Mouse (Mus musculus) gastrocnemius, adult 18-20 months (tissue): ENCODE data around the gene Kcnh4. TPM values are rescaled to one million over a fixed set of nuclear protein-coding genes. Genes with fewer than 3 reads are reported as not detected.

Experiments used
- DNase-seq: peaks from one replicate; pipeline ENCODE4 v3.0.0; 2021; ENCODE audit warnings: low spot score
- total RNA-seq, 2 experiments: library from RNA; stranded (reverse); gene quantifications; 2 replicates each; pipeline ENCODE4 v1.2.3; 2021

Gene Kcnh4
- total RNA-seq, 2 experiments from 2014 or later, result not detected

DNA sequence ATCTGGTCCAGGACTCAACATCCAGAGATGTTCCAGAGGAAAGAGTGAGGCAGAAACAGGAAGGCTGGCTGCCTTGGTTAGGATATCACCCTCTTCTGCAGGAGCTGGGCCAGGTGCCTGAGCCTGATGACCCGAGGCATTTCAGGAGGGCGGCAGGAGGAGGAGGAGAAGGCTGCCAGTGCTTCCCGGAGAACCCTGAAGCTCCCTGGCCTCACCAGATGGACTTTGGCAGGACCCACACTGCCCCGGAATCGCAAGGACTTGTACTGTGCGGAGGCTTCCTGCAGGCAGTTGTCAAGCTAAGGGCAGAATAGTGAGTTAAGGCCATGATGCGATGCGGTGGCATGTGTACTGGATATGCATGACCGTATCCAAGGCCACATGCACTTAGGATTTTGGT lies 7.0 kb upstream of the Kcnh4 start:
- no peak for DNase-seq

DNA sequence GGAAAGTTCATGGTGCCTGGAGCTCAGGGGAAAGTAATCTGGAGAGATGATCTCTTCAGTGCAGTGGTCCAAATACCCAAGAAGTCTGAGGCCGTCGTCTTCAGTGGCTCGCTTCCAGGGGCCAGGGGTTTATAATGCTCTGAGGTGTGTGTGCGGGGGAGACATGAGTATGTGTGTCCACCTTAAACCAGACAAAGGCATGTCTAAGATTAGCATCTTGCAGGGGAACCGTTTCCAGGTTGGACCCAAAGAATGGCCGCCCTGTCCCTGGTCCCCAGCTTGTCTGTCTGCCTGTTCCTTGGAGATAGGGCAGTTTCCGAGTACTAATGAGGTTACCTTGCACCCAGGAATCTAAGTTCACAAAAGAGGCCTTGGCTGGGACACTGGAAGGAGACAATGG lies 3.1 kb upstream of the Kcnh4 start, which contains the start of gene Hcrt:
Gene Hcrt, minus strand, starts transcription at position 101 of the 400 bp plus-strand sequence.
- DNase-seq, result no peak

DNA sequence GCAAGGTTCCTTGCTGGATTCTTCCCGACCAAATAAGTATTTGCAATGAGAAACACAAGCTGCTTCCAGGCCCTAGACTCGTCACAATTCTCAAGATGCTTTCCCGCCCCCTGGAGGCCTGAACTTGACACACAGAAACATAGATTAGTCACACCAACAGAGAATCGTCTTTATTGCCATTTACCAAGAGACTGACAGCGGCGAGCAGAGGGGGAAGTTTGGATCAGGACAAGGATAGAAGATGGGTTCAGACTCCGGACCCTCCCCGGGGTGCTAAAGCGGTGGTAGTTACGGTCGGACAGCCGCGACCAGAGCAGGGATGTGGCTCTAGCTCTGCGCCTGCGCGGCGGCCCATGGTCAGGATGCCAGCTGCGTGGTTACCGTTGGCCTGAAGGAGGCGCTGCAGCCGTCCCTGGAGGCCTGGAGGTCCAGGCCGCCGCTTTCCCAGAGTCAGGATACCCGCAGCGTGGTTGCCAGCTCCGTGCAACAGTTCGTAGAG lies 1.9 kb upstream of the Kcnh4 start:
- DNase-seq, result peak; percentile 91

DNA sequence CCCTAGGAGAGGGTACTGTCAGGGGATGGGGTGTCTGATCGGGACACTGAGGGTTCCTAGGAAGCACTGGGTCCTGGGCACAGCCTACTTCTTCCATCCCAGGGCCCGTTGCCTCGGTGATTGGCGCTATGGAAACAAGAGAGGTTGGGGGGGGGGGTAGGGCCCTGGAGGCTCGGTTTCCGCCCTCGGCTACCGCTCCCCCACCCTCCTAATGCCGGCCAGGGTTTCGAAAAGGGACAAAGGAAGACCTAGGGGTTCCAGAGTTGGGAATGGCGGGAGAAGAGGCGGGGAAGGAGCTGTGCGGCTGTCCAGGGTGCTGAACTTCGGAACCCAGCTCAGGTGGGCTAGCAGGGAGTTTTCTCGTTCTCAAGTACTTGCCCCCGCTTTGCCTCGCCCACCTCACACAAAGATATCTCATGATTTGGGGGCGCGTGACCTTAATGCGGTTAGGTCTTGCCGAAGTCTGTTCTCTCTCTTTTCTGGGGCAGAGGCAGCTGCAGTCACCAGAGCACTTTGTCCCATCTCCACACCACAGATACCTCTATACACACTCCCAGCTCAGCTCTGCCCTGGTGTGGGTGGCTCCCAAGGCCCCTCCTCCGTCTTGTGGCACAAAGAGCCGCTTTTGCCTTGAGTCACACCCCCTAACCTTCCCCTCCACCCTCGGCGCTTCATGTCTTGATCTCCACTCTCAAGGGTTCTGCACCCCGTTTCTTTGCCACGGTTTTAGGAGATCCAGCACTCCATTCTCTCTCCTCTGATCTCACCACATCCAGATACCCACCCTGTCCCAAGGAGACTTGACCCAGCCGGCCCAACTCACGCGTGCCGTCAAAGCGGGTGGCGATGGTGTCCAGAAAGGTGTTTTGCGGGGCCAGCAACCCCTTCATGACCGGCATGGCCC lies 783 bp downstream of the Kcnh4 start:
- no peak for DNase-seq

DNA sequence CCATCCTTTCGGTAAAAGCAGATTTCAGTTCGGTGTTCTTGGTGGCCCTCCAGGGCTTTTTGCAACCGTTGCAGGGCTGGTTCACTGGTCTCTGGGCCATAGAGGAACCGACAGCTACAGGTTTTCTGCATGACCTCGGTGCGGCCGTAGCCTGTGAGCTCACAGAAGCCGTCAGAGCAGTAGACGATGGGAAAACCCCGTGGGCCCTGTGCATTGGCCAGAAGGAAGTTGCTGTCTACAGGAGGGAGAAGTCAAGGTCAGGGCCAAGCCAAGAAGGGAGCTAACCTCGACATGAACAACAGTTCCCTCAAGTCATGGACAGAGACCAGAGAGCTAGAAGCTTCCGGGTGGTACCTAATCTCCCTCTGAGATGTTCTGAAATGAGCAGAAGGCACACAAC lies 2.2 kb downstream of the Kcnh4 start:
- DNase-seq, result no peak

DNA sequence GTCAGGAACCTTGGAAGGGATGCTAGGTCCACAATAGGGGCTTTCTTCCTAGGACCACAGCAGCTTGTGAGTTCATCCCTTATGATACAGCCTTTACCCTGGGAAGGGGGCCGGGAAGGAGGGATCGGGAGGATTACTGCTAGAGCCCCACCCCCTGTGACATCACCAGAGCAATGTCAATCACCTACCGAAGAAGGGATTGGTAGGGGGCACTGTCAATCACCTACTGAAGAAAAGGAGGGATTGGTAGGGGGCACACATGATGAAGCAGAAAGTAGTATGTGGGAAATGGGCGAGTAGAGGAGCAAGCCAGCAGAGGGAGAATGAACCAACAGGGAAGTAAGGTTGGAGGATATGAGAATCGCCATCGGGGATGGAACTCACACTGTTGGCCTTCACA lies 3.3 kb downstream of the Kcnh4 start:
- DNase-seq, result no peak

DNA sequence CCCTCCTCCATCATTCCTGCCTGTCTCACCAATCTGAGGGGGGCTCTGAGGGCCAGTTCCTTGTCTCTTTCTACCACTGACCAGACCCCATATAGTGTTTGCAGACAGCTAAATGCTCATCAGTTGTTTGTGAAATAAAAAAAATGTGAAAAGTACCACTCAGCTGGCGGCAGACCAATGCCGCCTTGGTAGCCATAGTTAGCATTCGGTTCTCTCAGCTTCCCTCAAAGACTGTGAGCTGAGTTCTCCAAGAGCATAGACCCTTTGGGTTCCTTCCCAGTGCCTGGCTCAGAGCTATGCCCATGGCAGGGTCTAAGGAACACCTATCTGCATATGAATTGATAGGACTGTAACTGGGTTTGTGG lies 5.1 kb downstream of the Kcnh4 start:
- DNase-seq, result no peak

DNA sequence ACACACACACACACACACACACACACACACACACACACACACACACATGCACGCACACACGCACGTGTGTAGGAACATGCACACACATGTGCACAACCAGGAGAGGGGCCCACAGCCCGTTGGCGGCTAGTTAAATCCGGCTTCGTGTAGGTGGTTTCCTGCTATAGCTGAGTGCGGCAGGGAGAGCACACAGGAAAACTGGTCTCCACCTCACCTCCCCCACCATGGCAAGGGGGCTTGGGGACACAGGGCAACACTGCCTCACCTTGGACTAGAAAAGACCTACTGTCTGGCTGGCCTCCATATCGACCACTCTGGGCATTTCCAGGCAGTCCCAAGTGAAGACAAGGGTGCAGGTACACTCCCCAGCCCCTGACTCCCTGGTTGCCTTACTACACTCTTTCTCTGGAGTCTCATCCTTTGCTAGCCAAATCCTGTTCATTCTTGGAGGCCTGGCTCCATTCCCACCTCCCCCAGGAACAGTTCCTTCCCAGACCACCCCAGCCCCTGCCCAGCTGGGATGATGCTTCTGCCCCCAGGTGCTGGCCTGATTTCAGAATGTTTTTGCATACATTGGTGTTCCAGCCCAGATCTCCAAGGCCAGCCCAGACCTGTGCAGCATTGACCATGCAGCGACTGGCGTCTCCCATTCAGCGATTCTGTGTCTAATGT lies 5.6 kb downstream of the Kcnh4 start:
- DNase-seq, result no peak

DNA sequence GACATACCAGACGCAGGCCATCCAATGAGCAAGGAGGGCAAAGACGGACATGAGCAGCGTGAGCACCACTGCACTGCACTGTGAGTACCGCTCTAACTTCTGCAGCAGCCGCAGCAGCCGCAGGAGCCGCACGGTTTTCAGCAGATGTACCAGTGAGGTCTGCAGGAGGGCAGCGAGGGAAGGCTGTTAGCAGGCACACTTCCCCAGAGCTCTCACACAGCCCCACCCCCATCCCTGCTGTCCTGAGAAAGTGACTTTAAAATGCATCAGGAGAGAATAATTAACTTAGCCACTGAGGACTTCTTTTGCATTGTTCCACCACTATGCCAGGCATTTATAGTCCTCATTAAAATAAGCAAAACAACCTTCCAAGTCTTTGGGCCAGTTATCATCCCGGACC lies 7.4 kb downstream of the Kcnh4 start:
- DNase-seq, result no peak

DNA sequence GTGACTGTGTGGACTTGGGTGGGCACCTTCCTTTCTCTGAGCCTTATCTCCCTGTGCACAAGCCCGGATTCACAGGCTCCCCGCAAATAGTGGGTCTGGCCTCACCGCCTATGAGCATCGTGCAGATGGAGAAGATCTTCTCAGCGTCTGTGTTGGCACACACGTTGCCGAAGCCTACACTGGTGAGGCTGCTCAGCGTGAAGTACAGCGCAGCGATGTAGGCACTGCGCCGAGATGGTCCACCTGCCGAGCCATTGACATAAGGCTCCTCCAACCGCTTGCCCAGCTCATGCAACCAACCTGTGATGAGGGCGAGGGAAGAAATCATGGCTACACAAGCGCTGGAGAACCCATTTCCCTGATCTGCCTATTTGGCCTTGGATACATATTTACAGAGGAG lies 9.6 kb downstream of the Kcnh4 start:
- DNase-seq, result no peak

DNA sequence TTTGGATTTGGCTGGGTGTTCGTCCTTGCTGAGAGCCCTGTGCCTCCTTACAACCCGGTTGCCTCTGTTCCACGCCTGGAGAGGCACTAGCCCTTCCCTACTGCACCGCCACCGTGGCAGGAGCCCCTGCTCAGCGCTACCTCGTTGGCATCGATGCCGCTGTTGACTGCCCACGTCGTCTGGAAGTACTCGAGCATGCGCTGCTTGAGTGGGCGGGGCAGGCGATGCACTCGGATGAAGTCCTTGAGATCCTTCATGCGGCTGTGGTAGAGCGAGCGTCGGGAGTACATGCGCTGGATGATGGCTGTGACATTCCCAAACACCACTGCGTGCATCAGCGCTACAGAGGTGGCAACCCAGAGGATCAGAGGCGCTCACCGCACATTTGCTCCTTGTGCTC lies 10.3 kb downstream of the Kcnh4 start:
- DNase-seq, result no peak

DNA sequence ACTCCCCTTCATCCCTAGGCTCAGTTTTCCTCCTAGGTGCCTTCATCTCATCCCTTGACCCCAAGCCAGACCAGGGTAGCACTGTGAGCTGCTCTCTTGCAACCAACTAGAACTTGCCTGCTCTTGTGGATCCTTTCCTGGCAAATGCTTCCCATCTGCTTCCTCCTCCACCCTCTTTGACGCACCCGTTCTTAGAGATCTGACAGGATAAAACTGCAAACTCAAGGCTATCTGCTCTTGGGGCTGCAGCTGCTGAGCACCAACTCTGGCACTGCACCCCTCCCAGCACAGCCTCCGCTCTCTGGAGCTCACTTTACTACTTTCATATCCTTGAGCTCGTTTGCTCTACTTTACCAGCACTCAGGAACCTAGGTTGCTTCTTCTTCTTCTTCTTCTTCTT lies 11.1 kb downstream of the Kcnh4 start:
- DNase-seq, result no peak

DNA sequence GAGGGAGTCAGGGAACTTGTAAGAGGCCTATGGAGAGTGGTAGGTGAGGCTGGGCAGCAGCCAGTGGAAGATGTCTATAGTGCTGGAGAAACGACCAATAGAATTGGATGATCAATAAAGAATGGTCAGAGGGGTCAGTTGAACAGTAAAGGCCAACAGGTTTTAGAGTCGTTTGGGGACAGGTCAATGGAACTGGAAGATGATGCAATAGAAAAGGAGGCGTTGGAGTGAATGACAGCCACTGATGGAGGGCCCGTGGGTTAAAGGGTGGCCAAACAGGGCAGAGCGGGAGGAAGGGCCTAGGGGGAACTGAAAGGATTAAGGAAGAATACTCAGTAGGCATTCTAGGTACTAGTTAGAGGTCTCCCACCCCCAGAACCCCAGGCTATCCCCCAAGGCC lies 12.6 kb downstream of the Kcnh4 start:
- no peak for DNase-seq

DNA sequence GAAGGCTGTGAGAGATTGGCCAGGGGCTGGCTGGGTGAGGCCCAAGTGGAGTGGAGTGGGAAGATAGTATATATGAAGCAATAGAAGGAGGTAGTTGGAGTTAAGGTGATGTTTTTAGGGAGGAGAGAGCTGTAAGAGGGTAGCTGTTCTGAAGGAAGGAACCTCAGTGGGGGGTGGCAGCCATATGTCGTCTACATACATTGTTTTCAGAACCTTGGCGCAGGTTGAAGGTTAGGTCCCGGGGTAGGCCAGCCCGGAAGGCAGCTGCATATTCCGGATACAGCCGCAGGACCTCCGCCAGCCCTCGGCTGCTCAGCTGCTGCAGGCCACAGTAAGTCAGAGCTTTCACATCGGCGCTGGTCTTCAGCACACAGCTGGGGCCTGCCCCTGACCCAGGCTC lies 13.2 kb downstream of the Kcnh4 start:
- no peak for DNase-seq

DNA sequence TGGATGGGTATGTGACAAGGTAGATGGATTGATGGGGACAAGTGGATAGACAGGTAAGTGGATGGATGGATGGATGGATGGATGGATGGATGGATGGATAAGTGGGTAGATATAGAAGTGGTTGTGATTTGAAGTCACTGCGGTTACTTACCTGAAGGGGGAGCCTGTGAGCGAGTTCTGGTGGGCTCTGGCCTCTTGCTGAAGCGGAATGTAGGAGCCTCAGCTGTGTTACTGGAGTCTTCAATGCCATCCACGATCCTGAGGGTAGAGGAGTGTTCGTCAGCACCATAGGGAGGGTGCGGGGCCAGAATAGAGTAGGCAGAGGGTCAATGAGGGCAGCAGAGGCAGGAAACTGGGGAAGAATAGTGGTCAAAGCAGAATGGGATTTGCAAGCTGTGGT lies 14.7 kb downstream of the Kcnh4 start:
- peak; percentile 48 for DNase-seq

DNA sequence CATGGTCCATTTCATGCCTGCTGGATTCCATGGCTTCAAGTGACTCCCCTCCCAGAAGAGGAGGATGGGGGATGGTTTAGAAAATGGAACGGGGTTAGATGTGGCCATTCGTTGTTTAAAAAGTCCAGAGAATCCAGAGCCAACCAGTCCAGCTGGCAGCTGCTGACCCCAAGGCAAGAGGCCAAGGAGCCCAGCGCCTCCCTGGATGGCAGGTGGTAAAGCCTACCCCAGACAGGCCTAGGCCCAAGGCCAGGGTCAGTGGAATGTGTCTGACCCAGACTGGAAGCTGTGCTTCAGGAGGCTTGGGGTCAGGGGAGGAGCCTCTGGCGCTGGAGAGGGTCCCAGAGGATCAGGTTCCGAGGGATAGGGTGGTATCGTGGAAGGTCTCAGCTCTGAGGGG lies 18.4 kb downstream of the Kcnh4 start:
- DNase-seq, result peak; percentile 63

DNA sequence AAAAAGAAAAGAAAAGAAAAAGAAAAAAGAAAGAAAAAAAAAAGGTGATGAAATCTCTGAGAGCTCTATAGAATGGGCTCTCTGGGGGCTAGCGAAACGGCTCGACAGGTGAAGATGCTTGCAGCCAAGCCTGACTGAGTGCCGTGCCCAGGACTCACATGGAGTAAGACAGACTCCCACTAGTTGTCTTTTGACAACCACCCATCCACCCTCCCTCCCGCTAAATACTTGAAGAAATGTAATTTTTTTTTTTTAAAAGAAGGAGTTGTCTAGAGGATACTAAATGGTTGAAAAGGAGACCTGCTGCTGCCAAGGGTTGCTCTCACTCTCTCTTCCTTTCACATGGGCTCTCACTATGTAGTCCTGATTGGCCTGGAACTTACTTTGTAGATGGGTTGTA lies 21.0 kb downstream of the Kcnh4 start:
- no peak for DNase-seq

DNA sequence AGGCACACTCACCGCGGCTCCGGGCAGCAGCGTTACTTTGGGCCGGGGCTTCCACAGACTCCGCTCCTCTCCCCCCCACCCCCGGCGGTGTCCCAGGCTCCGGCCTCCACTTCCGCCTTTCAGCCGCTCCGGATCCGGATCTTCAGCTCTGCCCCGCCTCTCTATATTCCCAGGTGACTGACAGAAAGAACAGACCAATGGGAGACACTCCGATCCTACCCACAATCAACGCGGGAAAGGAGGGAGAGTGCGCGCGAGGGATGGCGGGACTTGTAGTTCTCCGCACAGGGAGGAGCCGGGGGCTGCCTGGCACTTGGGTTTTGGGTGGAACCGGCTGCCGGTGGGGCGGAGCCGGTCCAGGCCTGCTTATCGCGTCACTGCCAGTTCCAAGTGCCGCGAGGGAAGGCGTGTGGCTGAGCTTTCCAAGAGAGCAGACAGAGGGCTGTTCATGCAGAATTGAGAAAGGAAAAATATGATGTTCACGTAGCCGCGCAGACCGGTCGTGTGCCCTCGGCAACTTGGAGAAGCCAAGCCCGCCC lies 21.6 kb downstream of the Kcnh4 start, which contains the start of gene Rab5c:
Gene Rab5c, minus strand, starts transcription at position 150 of the 539 bp plus-strand sequence.
- peak; percentile 99 for DNase-seq

DNA sequence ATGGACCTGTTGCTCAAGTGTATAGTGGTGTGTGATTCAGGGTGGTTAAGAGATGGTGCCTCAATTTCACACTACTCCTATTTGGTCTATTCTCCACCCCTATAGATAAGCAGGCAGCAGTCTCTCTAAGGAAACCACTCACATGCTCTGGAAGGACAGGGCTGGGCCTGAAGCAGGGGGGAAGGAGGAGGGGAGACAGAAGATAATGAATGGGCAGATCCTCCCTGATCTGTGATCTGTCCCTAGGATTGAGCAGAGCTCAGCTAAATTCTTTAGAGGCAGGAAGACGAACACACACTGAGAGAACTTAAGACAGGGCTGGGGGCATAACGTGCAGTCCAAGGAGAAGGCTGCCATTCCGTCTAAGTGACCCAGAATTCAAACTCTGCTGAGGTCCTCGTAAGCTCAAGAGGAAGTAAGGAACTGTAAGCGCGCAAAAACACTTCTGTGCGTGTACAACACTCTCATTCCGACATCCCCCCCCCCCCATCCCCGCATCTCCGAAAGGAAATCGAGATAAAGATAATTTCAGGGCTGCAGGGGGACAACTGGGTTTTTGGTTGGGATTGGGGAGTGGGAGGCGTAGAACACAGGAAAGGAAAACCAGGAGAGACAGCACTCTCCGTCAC lies 22.5 kb downstream of the Kcnh4 start:
- DNase-seq, result no peak

DNA sequence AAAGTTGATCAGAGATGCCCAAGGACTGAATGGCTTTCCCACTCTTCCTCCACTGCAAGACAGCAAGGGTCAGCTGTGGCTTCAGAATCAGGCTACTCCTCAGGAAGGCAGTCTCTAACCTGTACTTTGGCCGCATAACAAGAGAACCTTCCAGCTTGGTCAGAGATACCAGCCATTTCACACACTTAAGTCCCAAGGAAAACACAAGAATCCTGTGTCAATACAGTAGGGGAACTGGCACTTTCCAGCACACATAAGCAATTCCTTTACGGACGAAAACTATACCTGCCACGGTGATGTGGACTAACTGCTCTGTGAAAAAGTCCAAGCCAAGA lies 23.0 kb downstream of the Kcnh4 start:
- DNase-seq, result no peak

DNA sequence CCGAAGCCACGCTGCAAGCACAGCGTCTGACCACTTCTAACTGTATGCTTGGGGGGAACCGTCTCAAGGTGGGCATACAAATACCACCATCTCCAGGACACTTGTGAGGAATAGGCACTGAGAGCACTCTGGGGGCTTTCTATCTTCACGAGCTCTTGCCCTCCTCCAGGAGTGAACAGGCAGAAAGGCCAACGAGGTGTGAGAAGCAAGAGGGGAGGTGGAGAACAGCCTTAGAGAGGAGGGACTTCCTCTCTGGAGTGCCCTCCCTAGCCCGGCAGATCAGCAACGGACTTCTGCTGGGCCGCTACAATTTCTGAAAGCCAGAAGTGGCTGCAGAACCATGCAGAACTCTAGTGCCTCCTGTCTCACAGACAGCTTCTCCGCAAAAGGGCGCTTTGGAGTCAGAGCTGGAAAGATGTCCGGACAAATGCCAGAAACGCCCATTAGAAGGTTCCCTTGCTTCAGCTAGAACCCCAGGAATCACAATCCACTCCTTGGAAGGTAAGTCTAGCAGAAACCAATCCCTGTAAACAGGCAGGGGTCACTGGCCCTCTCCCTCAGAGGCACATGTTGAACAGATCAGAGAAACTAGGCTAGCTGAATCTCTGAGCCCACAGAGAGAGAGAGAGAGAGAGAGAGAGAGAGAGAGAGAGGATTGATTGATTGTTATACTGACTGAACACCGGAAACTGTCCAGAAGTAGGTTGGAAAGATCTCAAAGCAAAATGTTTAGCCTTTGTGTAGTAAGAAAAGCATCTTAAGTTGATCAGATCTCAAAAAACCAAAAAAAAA lies 23.6 kb downstream of the Kcnh4 start:
- DNase-seq, result no peak
